Mouse (Mus musculus) intestine, postnatal 0 days (tissue): ENCODE results near the gene Dpy19l3. TPM values are rescaled to one million over a fixed set of nuclear protein-coding genes. Genes with fewer than 3 reads are reported as not detected.

Source experiments
- ATAC-seq: fragments of 200-750 bp; cut with Nextera tagmentation; 2 replicates; pipeline ENCODE4 v1.8.0; 2017; ENCODE audit warnings: mild to moderate bottlenecking, moderate TSS enrichment, moderate library complexity
- H3K27ac ChIP-seq: fragments of 300-500 bp; sonication (generic); 2 replicates; pipeline ENCODE4 v1.5.1; 2014; ENCODE audit warnings: mild to moderate bottlenecking, low read depth, low read length, moderate library complexity
- H3K27me3 ChIP-seq: fragments of 300-500 bp; sonication (generic); replicated peaks from 2 replicates; pipeline ENCODE4 v1.6.1; 2014; ENCODE audit warnings: low read length, mixed read lengths; ENCODE audit not compliant: control insufficient read depth, insufficient read depth
- H3K36me3 ChIP-seq: fragments of 300-500 bp; sonication (generic); 2 replicates; pipeline ENCODE4 v1.6.1; 2014; ENCODE audit warnings: mild to moderate bottlenecking, moderate library complexity; ENCODE audit not compliant: control insufficient read depth, insufficient read depth
- H3K4me1 ChIP-seq: fragments of 300-500 bp; sonication (generic); replicated peaks from 2 replicates; pipeline ENCODE4 v1.6.1; 2014; ENCODE audit warnings: antibody characterized with exemption, low read length, mixed read lengths; ENCODE audit not compliant: control insufficient read depth, insufficient read depth
- H3K4me2 ChIP-seq: fragments of 300-500 bp; sonication (generic); replicated peaks from 2 replicates; pipeline ENCODE4 v1.6.1; 2014; ENCODE audit warnings: low read depth, mild to moderate bottlenecking, moderate library complexity
- H3K4me3 ChIP-seq: fragments of 300-500 bp; sonication (generic); 2 replicates; pipeline ENCODE4 v1.5.1; 2014; ENCODE audit warnings: low read depth, low read length
- H3K9ac ChIP-seq: fragments of 300-500 bp; sonication (generic); 2 replicates; pipeline ENCODE4 v1.6.1; 2014; ENCODE audit warnings: mild to moderate bottlenecking, low read depth, low read length
- H3K9me3 ChIP-seq: fragments of 300-500 bp; sonication (generic); 2 replicates; pipeline ENCODE4 v1.6.1; 2016; ENCODE audit warnings: mixed run types; ENCODE audit not compliant: control insufficient read depth
- CTCF ChIP-seq: sonication (generic); IDR thresholded peaks from 2 replicates; pipeline ENCODE4 v1.5.1; 2016; ENCODE audit warnings: low read depth, mild to moderate bottlenecking, control low read depth, antibody characterized with exemption, moderate library complexity
- WGBS: fragments of 180-500 bp; shearing (Covaris S2); extraction: QIAGEN DNeasy Blood & Tissue Kit; methylation state at CpG from one replicate; pipeline ENCODE4 v1.1.7; 2014; 5-methylcytosine and 5-hydroxymethylcytosine counted together
- polyA plus RNA-seq: library from polyadenylated mRNA; unstranded; fragments of >200 nt; fragmentation: Nextera tagmentation; extraction: Ambion mirVana; gene quantifications from 2 replicates; pipeline ENCODE4 v1.2.1, GENCODE M21; 2015

Gene Dpy19l3
- polyA plus RNA-seq, 1 experiment from 2014 or later = 7.2 TPM

GRCm38 (mm10) chr7:35683409-35684122 is 70.7 kb downstream of the Dpy19l3 start:
- no peak for TF ChIP-seq CTCF
- 87% methylated on average over 6 of the region's 6 CpGs for WGBS
- no peaks in the 10 kb centered on the region for H3K9me3 ChIP-seq

GRCm38 (mm10) chr7:35681559-35681958 is 72.7 kb downstream of the Dpy19l3 start:
- Histone ChIP-seq H3K4me1 (no peaks in the 10 kb centered on the region), H3K4me3 (no peak overlapping the region), H3K27me3 (no peaks in the 10 kb centered on the region), H3K9me3 (no peaks in the 10 kb centered on the region), H3K36me3 (no peaks in the 10 kb centered on the region), H3K27ac (no peak overlapping the region), H3K9ac (no peak overlapping the region), H3K4me2 (no peak overlapping the region)
- peak; percentile 46 for TF ChIP-seq CTCF
- ATAC-seq = no peak
- 77% methylated on average over 3 of the region's 3 CpGs for WGBS

More at GRCm38 (mm10) chr7:35683409-35684122, 70.7 kb downstream of the Dpy19l3 start:
- ATAC-seq = no peak
- H3K4me2 ChIP-seq = no peak overlapping the region
- no peak overlapping the region for H3K27ac ChIP-seq
- H3K9ac ChIP-seq = no peak overlapping the region
- no peaks in the 10 kb centered on the region for H3K4me1 ChIP-seq
- no peaks in the 10 kb centered on the region for H3K27me3 ChIP-seq
- H3K36me3 ChIP-seq = no peaks in the 10 kb centered on the region
- H3K4me3 ChIP-seq = no peak overlapping the region

GRCm38 (mm10) chr7:35678976-35679375 is 75.3 kb downstream of the Dpy19l3 start:
- H3K4me3 ChIP-seq = no peak overlapping the region
- no peak for TF ChIP-seq CTCF
- H3K27me3 ChIP-seq = no peaks in the 10 kb centered on the region
- H3K27ac ChIP-seq = no peak overlapping the region
- 74% methylated on average over 4 of the region's 4 CpGs for WGBS
- no peaks in the 10 kb centered on the region for H3K9me3 ChIP-seq
- H3K36me3 ChIP-seq = no peaks in the 10 kb centered on the region
- no peaks in the 10 kb centered on the region for H3K4me1 ChIP-seq
- ATAC-seq = no peak
- H3K9ac ChIP-seq = no peak overlapping the region
- H3K4me2 ChIP-seq = no peak overlapping the region

GRCm38 (mm10) chr7:35668066-35669041 is 85.9 kb downstream of the Dpy19l3 start:
- Histone ChIP-seq H3K36me3 (no peaks in the 10 kb centered on the region), H3K9me3 (no peaks in the 10 kb centered on the region), H3K4me1 (no peaks in the 10 kb centered on the region), H3K4me3 (no peak overlapping the region), H3K9ac (no peak overlapping the region), H3K27me3 (no peaks in the 10 kb centered on the region), H3K27ac (no peak overlapping the region), H3K4me2 (no peak overlapping the region)
- no peak for ATAC-seq
- no peak for TF ChIP-seq CTCF
- 64% methylated on average over 18 of the region's 18 CpGs for WGBS

GRCm38 (mm10) chr7:35663790-35664376 is 90.4 kb downstream of the Dpy19l3 start:
- TF ChIP-seq CTCF = no peak
- Histone ChIP-seq H3K4me1 (no peaks in the 10 kb centered on the region), H3K4me3 (no peak overlapping the region), H3K27ac (no peak overlapping the region), H3K36me3 (no peaks in the 10 kb centered on the region), H3K27me3 (no peaks in the 10 kb centered on the region), H3K9ac (no peak overlapping the region), H3K9me3 (no peaks in the 10 kb centered on the region), H3K4me2 (no peak overlapping the region)
- no peak for ATAC-seq
- 77% methylated on average over 16 of the region's 16 CpGs for WGBS

- no peak for ATAC-seq
- no peak overlapping the region for H3K27ac ChIP-seq
- H3K36me3 ChIP-seq = no peaks in the 10 kb centered on the region
- TF ChIP-seq CTCF = peak; percentile 76
- H3K4me1 ChIP-seq = no peaks in the 10 kb centered on the region
- no peak overlapping the region for H3K4me3 ChIP-seq
- no peak overlapping the region for H3K4me2 ChIP-seq
- 54% methylated on average over 3 of the region's 3 CpGs for WGBS
- no peaks in the 10 kb centered on the region for H3K9me3 ChIP-seq
- no peak overlapping the region for H3K9ac ChIP-seq
- no peaks in the 10 kb centered on the region for H3K27me3 ChIP-seq
These were observed 95.1 kb downstream of the Dpy19l3 start for GRCm38 (mm10) chr7:35659173-35659572.
